Mouse (Mus musculus) CD4-positive naive resting alpha-beta T cell, adult 57 days (primary cell): ENCODE data around the gene Masp2. TPM values are rescaled to one million over a fixed set of nuclear protein-coding genes. Genes with fewer than 3 reads are reported as not detected.

Source experiments
- total RNA-seq: library from RNA; stranded (reverse); gene quantifications from one replicate; pipeline ENCODE4 v1.2.4, GENCODE M21; 2023

Gene Masp2
- total RNA-seq: 2.7 TPM

GRCm38 (mm10) chr4:148602357-148603120 lies at the start of gene Masp2:
TSS of gene Masp2 (plus strand) at chr4:148602554.

DNA sequence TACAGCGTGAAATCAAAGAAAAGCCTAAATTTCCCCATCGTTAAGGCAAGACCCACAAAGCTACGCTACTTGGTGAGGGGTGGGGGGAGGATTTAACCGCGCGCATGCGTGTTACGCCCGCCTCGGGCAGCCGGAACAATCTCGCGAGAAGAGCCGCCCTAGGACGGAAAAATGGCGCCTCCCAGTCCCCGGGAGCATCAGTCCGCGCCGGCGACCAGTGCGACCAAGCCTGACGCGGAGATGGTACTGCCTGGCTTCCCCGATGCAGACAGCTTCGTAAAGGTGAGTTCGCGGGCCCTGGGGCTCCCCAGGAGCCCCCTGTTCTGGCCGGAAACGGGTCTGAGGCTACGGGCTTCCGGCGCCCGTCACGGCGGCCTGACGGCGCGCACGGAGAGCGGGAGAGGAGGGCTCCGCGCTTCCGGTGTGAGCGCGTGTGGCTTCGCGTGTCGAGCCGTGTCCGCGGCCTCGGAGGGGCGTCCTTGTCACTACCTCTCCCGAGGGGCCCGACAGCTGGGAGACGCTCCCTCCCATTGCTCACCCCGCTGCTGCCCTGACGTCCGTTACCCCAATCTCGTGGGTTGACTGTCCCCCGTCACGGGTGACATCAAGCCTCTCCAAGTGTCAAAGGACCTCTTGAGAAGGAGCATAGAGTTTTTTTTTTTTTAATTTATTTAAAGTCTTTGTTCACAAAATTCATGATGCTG lies 43.9 kb upstream of the Masp2 start, which contains the start of gene Exosc10:
Exosc10 (plus strand) TSS at position 133 of the 704 bp plus-strand sequence.

GRCm38 (mm10) chr4:148591171-148591630 lies 11.2 kb upstream of the Masp2 start, which contains the start of gene Srm:
TSS of gene Srm (plus strand) at chr4:148591503.

GRCm38 (mm10) chr4:148626623-148627185 lies 24.4 kb downstream of the Masp2 start, which contains the start of gene Tardbp:
TSS of gene Tardbp (minus strand) at chr4:148627019.

DNA sequence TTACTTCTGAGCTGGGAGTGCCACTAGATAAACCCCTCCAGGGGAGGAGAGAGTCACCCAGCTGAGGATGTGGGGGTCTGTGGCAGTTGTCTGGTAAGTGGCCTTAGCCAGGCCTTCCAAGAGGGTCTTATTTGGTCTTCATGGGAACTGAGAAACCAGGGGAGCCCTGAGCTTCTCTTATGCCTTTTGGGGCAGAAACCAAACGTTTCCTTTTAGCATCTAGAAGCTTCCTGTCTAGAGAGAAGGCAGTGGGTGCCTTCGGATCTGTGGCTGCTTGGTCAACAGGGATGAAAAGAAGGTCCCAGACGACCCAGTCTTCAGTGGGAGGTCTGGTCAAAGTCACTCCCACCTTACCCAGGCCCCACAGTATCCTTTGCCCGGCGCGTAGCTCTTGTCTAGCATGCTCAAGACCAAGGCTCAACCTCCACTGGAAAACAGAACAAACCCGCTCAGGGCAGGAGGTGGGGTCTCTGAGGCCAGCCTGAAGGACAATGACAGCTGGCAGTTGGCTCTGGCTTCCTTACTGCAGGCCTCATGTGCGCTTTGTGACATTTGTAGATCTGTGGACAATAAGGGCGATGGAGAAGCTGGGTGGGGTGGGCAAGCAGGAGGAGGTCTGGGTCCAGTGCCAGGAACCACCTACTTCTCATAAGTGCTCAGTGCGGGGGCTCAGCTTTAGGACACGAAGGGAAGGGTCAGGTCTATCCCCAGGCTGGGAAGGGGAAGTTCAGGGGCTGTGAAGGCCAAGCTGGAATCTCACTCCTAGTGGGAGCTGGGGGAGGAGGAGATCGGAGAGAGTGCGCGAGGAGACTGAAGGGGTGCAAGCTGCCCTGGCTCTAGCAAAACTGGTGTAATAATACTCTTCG lies 41.2 kb downstream of the Masp2 start, which contains the start of gene Gm572:
Gm572 (plus strand) TSS at position 27 of the 866 bp plus-strand sequence.

Other genes with a start within 250 kb of the Masp2 start
- 7.1 TPM for gene Ubiad1, start 157.8 kb upstream of the Masp2 start, total RNA-seq
- 39.9 TPM for gene Mtor, start 153.9 kb upstream of the Masp2 start, total RNA-seq
- not detected for gene Angptl7, start 102.1 kb upstream of the Masp2 start, total RNA-seq
- 106 TPM for gene Exosc10, start 44.1 kb upstream of the Masp2 start, total RNA-seq
- gene Srm, start 11.1 kb upstream of the Masp2 start, total RNA-seq: 39.2 TPM
- gene Tardbp, start 24.5 kb downstream of the Masp2 start, total RNA-seq: 371 TPM
- not detected for gene Gm572, start 40.8 kb downstream of the Masp2 start, total RNA-seq
- gene Casz1, start 201.9 kb downstream of the Masp2 start, total RNA-seq: 5.3 TPM